Mouse (Mus musculus) hindbrain, embryonic 13.5 days (tissue): Measurements from ENCODE around the gene Mecom. TPM values are rescaled to one million over a fixed set of nuclear protein-coding genes. Genes with fewer than 3 reads are reported as not detected.
A peak's percentile ranks its signal among the peaks of the same experiment; 100 is the strongest.
"Not testable (repeated sequence)": the region's sequence is repeated elsewhere in the genome, so short reads cannot be mapped to it uniquely, and the experiment has no call there.

Source experiments
- ATAC-seq: fragments of 200-750 bp; cut with Nextera tagmentation; 2 replicates; pipeline ENCODE4 v1.8.0; 2017; ENCODE audit warnings: moderate TSS enrichment; ENCODE audit not compliant: low FRiP score
- H3K27ac ChIP-seq: fragments of 300-500 bp; sonication (generic); 2 replicates; pipeline ENCODE4 v1.5.1; 2015; ENCODE audit warnings: inconsistent platforms, mild to moderate bottlenecking, moderate library complexity
- H3K27me3 ChIP-seq: fragments of 300-500 bp; sonication (generic); 2 replicates; pipeline ENCODE4 v1.6.1; 2015; ENCODE audit warnings: mild to moderate bottlenecking, inconsistent platforms
- H3K36me3 ChIP-seq: fragments of 300-500 bp; sonication (generic); 2 replicates; pipeline ENCODE4 v1.6.1; 2015; ENCODE audit warnings: mild to moderate bottlenecking, inconsistent platforms
- H3K4me1 ChIP-seq: fragments of 300-500 bp; sonication (generic); replicated peaks from 2 replicates; pipeline ENCODE4 v1.6.1; 2015; ENCODE audit warnings: inconsistent platforms
- H3K4me2 ChIP-seq: fragments of 300-500 bp; sonication (generic); 2 replicates; pipeline ENCODE4 v1.6.1; 2015; ENCODE audit warnings: inconsistent platforms, mild to moderate bottlenecking, moderate library complexity
- H3K4me3 ChIP-seq: fragments of 300-500 bp; sonication (generic); 2 replicates; pipeline ENCODE4 v1.5.1; 2015; ENCODE audit warnings: mild to moderate bottlenecking, inconsistent platforms
- H3K9ac ChIP-seq: fragments of 300-500 bp; sonication (generic); 2 replicates; pipeline ENCODE4 v1.6.1; 2015; ENCODE audit warnings: mild to moderate bottlenecking, inconsistent platforms
- H3K9me3 ChIP-seq: fragments of 300-500 bp; sonication (generic); 2 replicates; pipeline ENCODE4 v1.6.1; 2016; ENCODE audit warnings: inconsistent platforms
- WGBS: fragments of 180-500 bp; shearing (Covaris S2); methylation state at CpG from one replicate; pipeline ENCODE4 v1.1.7; 2015; 5-methylcytosine and 5-hydroxymethylcytosine counted together
- polyA plus RNA-seq: library from polyadenylated mRNA; unstranded; fragments of >200 nt; fragmentation: Nextera tagmentation; extraction: Ambion mirVana; gene quantifications from 2 replicates; pipeline ENCODE4 v1.2.1, GENCODE M21; 2015

Mecom gene
- polyA plus RNA-seq, 1 experiment from 2014 or later = 12.3 TPM

GRCm38 (mm10) chr3:30546831-30547369 lies 908 bp downstream of the Mecom start:
- Histone ChIP-seq H3K4me1 (no peaks in the 10 kb centered on the region), H3K27me3 (no peaks in the 10 kb centered on the region), H3K36me3 (no peaks in the 10 kb centered on the region), H3K4me2 (no peak overlapping the region), H3K9me3 (no peaks in the 10 kb centered on the region), H3K9ac (no peak overlapping the region), H3K4me3 (no peak overlapping the region), H3K27ac (no peak overlapping the region)
- ATAC-seq = no peak
- WGBS = 72% methylated on average over 11 of the region's 11 CpGs

GRCm38 (mm10) chr3:30546366-30546765 lies 1.4 kb downstream of the Mecom start:
- Histone ChIP-seq H3K36me3 (no peaks in the 10 kb centered on the region), H3K4me1 (no peaks in the 10 kb centered on the region), H3K9ac (no peak overlapping the region), H3K4me2 (no peak overlapping the region), H3K9me3 (no peaks in the 10 kb centered on the region), H3K27ac (no peak overlapping the region), H3K4me3 (no peak overlapping the region), H3K27me3 (no peaks in the 10 kb centered on the region)
- ATAC-seq = no peak
- WGBS = 77% methylated on average over 13 of the region's 13 CpGs

GRCm38 (mm10) chr3:30545246-30545645 lies 2.6 kb downstream of the Mecom start:
- Histone ChIP-seq H3K36me3 (no peaks in the 10 kb centered on the region), H3K9me3 (no peaks in the 10 kb centered on the region), H3K27ac (no peak overlapping the region), H3K4me2 (no peak overlapping the region), H3K4me3 (no peak overlapping the region), H3K27me3 (no peaks in the 10 kb centered on the region), H3K4me1 (no peaks in the 10 kb centered on the region), H3K9ac (no peak overlapping the region)
- WGBS = 82% methylated on average over 5 of the region's 5 CpGs
- no peak for ATAC-seq

- H3K9ac ChIP-seq = no peak overlapping the region
- ATAC-seq = no peak
- no peak overlapping the region for H3K27ac ChIP-seq
- no peaks in the 10 kb centered on the region for H3K36me3 ChIP-seq
- no peaks in the 10 kb centered on the region for H3K27me3 ChIP-seq
- no peaks in the 10 kb centered on the region for H3K4me1 ChIP-seq
- 78% methylated on average over 5 of the region's 5 CpGs for WGBS
- H3K4me3 ChIP-seq = no peak overlapping the region
- H3K4me2 ChIP-seq = no peak overlapping the region
- H3K9me3 ChIP-seq = no peaks in the 10 kb centered on the region
These were observed 3.5 kb downstream of the Mecom start for GRCm38 (mm10) chr3:30544305-30544704.

- no peak overlapping the region for H3K4me2 ChIP-seq
- 87% methylated on average over 11 of the region's 11 CpGs for WGBS
- no peak overlapping the region for H3K27ac ChIP-seq
- H3K27me3 ChIP-seq = no peaks in the 10 kb centered on the region
- H3K4me3 ChIP-seq = no peak overlapping the region
- no peak for ATAC-seq
- no peaks in the 10 kb centered on the region for H3K9me3 ChIP-seq
- H3K4me1 ChIP-seq = no peaks in the 10 kb centered on the region
- no peaks in the 10 kb centered on the region for H3K36me3 ChIP-seq
- no peak overlapping the region for H3K9ac ChIP-seq
These were observed 12.0 kb downstream of the Mecom start for GRCm38 (mm10) chr3:30535821-30536220.

GRCm38 (mm10) chr3:30520751-30521150 lies 27.1 kb downstream of the Mecom start:
- not testable (repeated sequence) for H3K27ac ChIP-seq, H3K4me2 ChIP-seq, H3K9ac ChIP-seq, H3K9me3 ChIP-seq, H3K4me3 ChIP-seq, ATAC-seq, H3K36me3 ChIP-seq, H3K4me1 ChIP-seq
- H3K27me3 ChIP-seq = peaks cover 26% of the 10 kb centered on the region
- 59% methylated on average over 3 of the region's 3 CpGs for WGBS

GRCm38 (mm10) chr3:30519425-30519824 lies 28.4 kb downstream of the Mecom start:
- Histone ChIP-seq H3K4me3 (no peak overlapping the region), H3K9me3 (no peaks in the 10 kb centered on the region), H3K4me1 (peaks cover 12% of the 10 kb centered on the region), H3K27ac (no peak overlapping the region), H3K4me2 (no peak overlapping the region), H3K36me3 (no peaks in the 10 kb centered on the region), H3K27me3 (peaks cover 37% of the 10 kb centered on the region), H3K9ac (no peak overlapping the region)
- WGBS = 57% methylated on average over 1 of the region's 1 CpGs
- ATAC-seq = no peak

- Histone ChIP-seq H3K4me2 (no peak overlapping the region), H3K27me3 (peaks cover 74% of the 10 kb centered on the region), H3K4me1 (peaks cover 23% of the 10 kb centered on the region), H3K36me3 (no peaks in the 10 kb centered on the region), H3K9me3 (no peaks in the 10 kb centered on the region), H3K4me3 (peak overlapping the region; percentile 37; the same call in 1 of the 2 replicates), H3K9ac (no peak overlapping the region), H3K27ac (no peak overlapping the region)
- no peak for ATAC-seq
- WGBS = 8% methylated on average over 9 of the region's 9 CpGs
These were observed 32.0 kb downstream of the Mecom start for GRCm38 (mm10) chr3:30515795-30516170.

- peak overlapping the region; percentile 58 for H3K4me2 ChIP-seq
- WGBS = under 1% methylated on average over 62 of the region's 62 CpGs
- H3K27ac ChIP-seq = no peak overlapping the region
These were observed 32.7 kb downstream of the Mecom start for GRCm38 (mm10) chr3:30514901-30515794.

GRCm38 (mm10) chr3:30514051-30514754 lies 33.6 kb downstream of the Mecom start:
- ATAC-seq = 0 out of 2 replicates have a peak, but pooled peaks have one; percentile 38
- peak overlapping the region; percentile 37 for H3K4me3 ChIP-seq
- H3K4me1 ChIP-seq = peaks cover 36% of the 10 kb centered on the region
- H3K27me3 ChIP-seq = peaks cover 86% of the 10 kb centered on the region
- H3K4me2 ChIP-seq = peak overlapping the region; percentile 58
- H3K36me3 ChIP-seq = no peaks in the 10 kb centered on the region
- WGBS = under 1% methylated on average over 52 of the region's 52 CpGs
- no peaks in the 10 kb centered on the region for H3K9me3 ChIP-seq
- H3K9ac ChIP-seq = peak overlapping the region; percentile 60
- H3K27ac ChIP-seq = peak overlapping the region; percentile 76

More at GRCm38 (mm10) chr3:30514901-30515794, 32.7 kb downstream of the Mecom start:
- peak overlapping the region; percentile 60 for H3K9ac ChIP-seq
- H3K27me3 ChIP-seq = peaks cover 80% of the 10 kb centered on the region
- peaks cover 28% of the 10 kb centered on the region for H3K4me1 ChIP-seq
- H3K9me3 ChIP-seq = no peaks in the 10 kb centered on the region
- H3K36me3 ChIP-seq = no peaks in the 10 kb centered on the region
- peak overlapping the region; percentile 37 for H3K4me3 ChIP-seq
- peak; percentile 83 for ATAC-seq

GRCm38 (mm10) chr3:30513314-30513997 lies 34.4 kb downstream of the Mecom start:
- WGBS = 5% methylated on average over 16 of the region's 16 CpGs

More at GRCm38 (mm10) chr3:30513314-30513997, 34.4 kb downstream of the Mecom start:
- Histone ChIP-seq H3K4me2 (peak overlapping the region; percentile 58), H3K27ac (no peak overlapping the region), H3K4me3 (peak overlapping the region; percentile 37; the same call in 1 of the 2 replicates), H3K4me1 (peaks cover 43% of the 10 kb centered on the region), H3K27me3 (peaks cover 88% of the 10 kb centered on the region), H3K9ac (no peak overlapping the region), H3K36me3 (no peaks in the 10 kb centered on the region), H3K9me3 (no peaks in the 10 kb centered on the region)
- no peak for ATAC-seq
